Mouse (Mus musculus): ENCODE data around the gene Wnt6.
A peak's percentile ranks its signal among the peaks of the same experiment; 100 is the strongest.

Gene Wnt6

GRCm38 (mm10) chr1:74775816-74776215 lies 4.1 kb downstream of the Wnt6 start:
- peak; percentile 51 for DNase-seq (ENCODE audit: low spot score)

GRCm38 (mm10) chr1:74778934-74779486 lies 7.3 kb downstream of the Wnt6 start:
- DNase-seq (ENCODE audit: low spot score): no peak

DNA sequence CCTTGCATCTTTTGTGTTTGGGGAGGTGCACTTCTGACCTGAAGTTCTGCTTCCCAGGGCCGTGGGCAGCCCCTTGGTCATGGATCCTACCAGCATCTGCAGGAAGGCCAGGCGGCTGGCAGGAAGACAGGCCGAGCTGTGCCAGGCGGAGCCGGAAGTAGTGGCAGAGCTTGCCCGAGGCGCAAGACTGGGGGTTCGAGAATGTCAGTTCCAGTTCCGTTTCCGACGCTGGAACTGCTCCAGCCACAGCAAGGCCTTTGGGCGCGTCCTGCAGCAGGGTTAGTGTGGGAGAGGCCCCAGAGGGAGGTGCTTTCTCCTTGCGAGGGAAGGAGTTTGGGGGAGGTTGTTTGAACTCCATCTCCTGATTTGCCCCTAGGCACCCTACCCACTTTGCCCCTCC lies 10.4 kb downstream of the Wnt6 start:
- no peak for DNase-seq (ENCODE audit: low spot score)

DNA sequence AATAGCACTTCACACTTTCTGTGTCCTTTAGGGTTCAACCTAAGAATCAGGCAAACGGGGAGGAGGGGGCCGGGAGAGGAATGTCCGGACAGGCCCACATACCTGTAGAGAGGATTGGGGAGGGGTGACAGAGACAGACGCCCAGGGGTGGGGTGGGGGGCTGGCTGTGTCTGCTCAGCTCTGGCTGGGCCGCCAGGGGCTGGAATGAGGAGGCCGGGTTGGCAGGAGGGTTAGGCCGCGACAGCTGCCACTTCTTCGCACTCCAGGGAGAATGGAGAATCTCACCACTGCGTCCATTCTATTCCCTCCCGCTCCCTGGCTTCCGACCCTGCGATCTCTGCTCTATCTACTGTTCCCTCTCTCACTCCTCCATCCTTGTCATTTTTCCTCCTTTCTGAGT lies 11.9 kb downstream of the Wnt6 start:
- no peak for DNase-seq (ENCODE audit: low spot score)

DNA sequence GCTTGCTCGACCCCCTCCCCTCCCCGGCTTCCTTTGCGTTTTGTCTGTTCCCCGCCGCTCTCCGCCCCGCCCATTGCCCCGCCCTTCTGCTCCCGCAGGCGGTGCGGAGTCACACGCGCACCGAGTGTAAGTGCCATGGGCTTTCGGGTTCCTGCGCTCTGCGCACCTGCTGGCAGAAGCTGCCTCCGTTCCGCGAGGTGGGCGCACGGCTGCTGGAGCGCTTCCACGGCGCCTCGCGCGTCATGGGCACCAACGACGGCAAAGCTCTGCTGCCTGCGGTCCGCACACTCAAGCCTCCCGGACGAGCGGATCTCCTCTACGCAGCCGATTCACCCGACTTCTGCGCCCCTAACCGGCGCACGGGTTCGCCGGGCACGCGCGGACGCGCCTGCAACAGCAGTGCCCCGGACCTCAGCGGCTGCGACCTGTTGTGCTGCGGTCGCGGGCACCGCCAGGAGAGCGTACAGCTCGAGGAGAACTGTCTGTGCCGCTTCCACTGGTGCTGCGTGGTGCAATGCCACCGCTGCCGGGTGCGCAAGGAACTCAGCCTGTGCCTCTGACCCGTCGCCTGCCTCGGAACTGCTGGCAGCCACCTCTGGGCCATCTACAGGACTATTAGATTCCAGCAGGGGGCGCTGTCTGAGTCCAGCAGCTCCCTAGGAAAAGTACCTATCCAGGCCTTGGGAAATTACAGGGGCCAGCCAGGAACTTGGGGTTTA lies 12.5 kb downstream of the Wnt6 start:
- peak; percentile 73 for DNase-seq (ENCODE audit: low spot score)

GRCm38 (mm10) chr1:74787846-74788245 lies 16.2 kb downstream of the Wnt6 start:
- peak; percentile 77 for DNase-seq (ENCODE audit: low spot score)

DNA sequence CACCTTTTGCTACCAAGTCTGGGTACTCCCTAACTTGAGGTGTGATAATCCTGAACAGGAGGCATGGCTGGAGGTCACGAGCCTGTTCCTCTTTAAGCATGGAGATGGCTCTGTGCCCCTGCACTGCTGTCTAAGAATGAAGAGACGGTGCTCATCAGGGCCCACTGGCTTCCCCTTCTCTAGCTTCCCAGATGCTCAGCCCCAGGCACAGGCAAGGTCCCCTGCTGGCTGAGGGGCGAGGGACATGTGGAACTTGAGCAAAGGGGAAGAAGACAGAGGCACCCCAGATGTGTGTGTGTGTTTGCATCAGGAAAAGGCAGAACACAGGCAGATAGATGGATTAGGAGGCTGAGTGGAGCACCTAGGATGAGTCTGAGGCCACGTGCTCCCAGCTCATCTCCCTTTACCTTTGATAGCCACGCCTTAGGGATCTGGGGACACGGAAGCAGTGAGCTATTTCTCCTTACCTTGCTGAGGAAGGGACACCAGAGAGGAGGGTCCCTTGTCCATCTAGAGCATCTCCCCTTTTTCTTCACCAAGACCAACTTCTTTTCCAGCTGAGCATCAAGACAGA lies 17.0 kb downstream of the Wnt6 start:
- no peak for DNase-seq (ENCODE audit: low spot score)

- no peak for DNase-seq (ENCODE audit: low spot score)
Observed at GRCm38 (mm10) chr1:74790095-74790494, 18.4 kb downstream of the Wnt6 start.

- DNase-seq (ENCODE audit: low spot score): no peak
Observed at GRCm38 (mm10) chr1:74791249-74791648, 19.6 kb downstream of the Wnt6 start, which contains the start of gene Wnt10a. Wnt10a (plus strand) TSS chr1:74791516.

- no peak for DNase-seq (ENCODE audit: low spot score)
Observed at GRCm38 (mm10) chr1:74792831-74793660, 21.4 kb downstream of the Wnt6 start.

DNA sequence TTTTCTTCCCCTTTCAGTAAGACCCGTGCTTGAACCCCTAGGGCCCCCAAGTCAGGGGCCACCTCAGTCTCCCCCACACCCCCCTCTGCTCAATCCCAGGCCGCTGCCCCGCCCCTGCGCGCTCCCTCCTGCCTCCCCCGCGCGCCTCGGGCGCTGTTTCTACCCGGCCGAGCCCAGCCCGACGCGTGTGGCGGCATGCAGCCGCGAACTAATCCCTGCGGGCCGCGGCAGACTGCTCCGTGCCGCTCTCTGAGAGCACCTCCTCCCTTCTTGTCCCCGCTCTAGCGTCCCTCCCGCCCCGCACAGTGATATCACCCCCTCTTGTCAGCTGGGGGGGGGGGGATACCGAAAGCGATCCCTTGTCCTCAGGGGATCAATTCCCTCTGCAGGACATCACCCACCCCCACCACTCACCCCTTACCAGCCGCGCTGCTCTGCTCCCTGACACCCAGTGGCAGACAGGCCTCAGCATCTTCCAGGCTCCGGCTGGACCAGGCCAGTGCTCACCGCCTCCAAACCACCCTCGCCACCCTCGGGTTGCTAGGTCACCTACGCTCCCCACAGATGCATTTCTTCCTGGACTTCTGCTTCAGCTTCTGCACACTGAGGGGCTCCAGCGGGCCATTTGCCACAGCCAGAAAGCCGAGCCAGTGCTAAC lies 22.9 kb downstream of the Wnt6 start:
- no peak for DNase-seq (ENCODE audit: low spot score)

GRCm38 (mm10) chr1:74795145-74795529 lies 23.4 kb downstream of the Wnt6 start:
- no peak for DNase-seq (ENCODE audit: low spot score)

GRCm38 (mm10) chr1:74797459-74797858 lies 25.8 kb downstream of the Wnt6 start:
- no peak for DNase-seq (ENCODE audit: low spot score)

DNA sequence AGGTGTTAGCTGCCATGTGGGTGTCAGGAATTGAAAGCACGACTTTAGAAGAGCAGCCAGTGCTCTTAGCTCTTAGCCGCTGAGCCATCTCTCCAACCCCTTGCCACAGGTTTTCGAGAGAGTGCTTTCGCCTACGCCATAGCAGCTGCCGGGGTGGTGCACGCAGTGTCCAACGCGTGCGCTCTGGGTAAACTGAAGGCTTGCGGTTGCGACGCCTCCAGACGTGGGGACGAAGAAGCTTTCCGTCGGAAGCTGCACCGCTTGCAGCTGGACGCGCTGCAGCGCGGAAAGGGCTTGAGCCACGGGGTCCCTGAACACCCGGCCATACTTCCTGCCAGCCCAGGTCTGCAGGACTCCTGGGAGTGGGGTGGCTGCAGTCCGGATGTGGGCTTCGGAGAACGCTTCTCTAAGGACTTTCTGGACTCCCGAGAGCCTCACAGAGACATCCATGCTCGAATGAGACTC lies 28.8 kb downstream of the Wnt6 start:
- DNase-seq (ENCODE audit: low spot score): no peak

DNA sequence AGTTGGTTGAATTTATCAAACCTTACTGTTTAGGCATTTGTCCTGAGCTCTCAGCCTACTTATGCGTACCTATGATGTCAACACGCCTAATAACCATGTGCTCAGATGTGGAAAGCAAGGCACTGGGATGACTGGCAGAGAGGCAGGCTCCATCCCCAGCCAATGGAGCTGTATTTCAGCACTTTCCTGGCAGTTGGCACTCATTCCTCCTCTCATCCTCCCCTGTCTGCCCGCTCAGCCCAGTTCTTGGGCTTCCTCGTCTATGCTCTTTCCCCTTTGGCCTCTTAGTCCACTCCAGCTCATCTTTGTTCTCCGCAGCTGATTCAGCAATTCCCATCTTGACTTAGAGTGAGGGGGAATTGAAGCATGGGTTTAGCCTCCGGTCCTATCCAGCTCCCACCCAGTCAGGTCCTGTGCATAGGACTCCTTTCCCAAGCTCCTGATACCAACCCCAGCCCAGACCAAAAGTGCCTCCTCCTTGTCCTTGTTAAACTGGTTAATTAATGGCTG lies 30.0 kb downstream of the Wnt6 start:
- DNase-seq (ENCODE audit: low spot score): no peak

GRCm38 (mm10) chr1:74802795-74803656 lies 31.3 kb downstream of the Wnt6 start:
- DNase-seq (ENCODE audit: low spot score): peak; percentile 67

- DNase-seq (ENCODE audit: low spot score): no peak
Observed at GRCm38 (mm10) chr1:74804211-74804870, 32.6 kb downstream of the Wnt6 start.

DNA sequence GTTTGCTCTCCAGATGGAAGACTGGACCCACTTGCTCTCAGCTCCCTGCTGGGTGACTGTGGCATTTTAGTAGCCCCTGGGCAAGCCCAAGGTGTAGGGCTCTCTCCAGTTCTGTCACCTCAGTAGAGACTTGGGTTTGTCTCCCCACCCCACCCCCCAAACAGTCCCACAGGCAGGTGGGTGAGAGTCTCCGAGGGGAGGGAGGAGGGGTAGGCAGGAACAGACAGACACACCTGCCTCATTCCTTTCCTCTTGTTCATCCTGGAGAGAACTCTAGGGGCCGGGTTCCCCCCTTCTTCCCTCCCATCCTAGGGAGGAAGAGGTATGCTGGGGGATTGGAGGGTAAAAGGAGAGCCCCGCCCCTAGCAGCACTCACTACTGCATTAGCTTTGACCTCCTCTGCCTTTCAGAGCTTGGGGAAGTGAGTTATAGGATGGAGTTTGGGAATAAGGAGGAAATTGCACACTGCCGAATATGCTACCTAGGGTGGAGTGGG lies 33.7 kb downstream of the Wnt6 start:
- no peak for DNase-seq (ENCODE audit: low spot score)

GRCm38 (mm10) chr1:74805843-74806242 lies 34.2 kb downstream of the Wnt6 start:
- DNase-seq (ENCODE audit: low spot score): no peak

All from urinary bladder, postnatal 25 days (tissue).